Mouse (Mus musculus): ENCODE data around the gene Scaf4.

GRCm38 (mm10) chr16:90284916-90285315, 613 bp upstream of the Scaf4 start:
- TF ChIP-seq ZC3H11A (IDR thresholded peaks at IDR 0.05; ENCODE audit: borderline replicate concordance, low read depth, low read length) = no peak
- TF ChIP-seq ZNF384 (IDR thresholded peaks at IDR 0.05; ENCODE audit: low read depth, low read length) = no peak
- TF ChIP-seq HCFC1 (IDR thresholded peaks at IDR 0.05; ENCODE audit: borderline replicate concordance, insufficient read depth, low read length) = no peak

Data from ES-E14 (cell line).